Mouse (Mus musculus) forelimb bud, embryonic 11.5 days (tissue): ENCODE data around the gene Gstp2.
"Not testable (repeated sequence)": the region's sequence is repeated elsewhere in the genome, so short reads cannot be mapped to it uniquely, and the experiment has no call there.

Source experiments
- DNase-seq: peaks from one replicate; pipeline ENCODE4 v3.0.0-alpha.2; 2012; ENCODE audit warnings: low read depth, low spot score

The Gstp2 gene

GRCm38 (mm10) chr19:4051016-4051415, 5.2 kb upstream of the Gstp2 start:
- no peak for DNase-seq

- DNase-seq = not testable (repeated sequence)
These were observed 3.2 kb upstream of the Gstp2 start for GRCm38 (mm10) chr19:4049069-4049468.

- DNase-seq = peak; percentile 85
These were observed 2.0 kb upstream of the Gstp2 start for GRCm38 (mm10) chr19:4047859-4048258.

GRCm38 (mm10) chr19:4046866-4047254, 1.0 kb upstream of the Gstp2 start:
- no peak for DNase-seq

- DNase-seq = not testable (repeated sequence)
These were observed 1.7 kb downstream of the Gstp2 start for GRCm38 (mm10) chr19:4044109-4044508.

GRCm38 (mm10) chr19:4042124-4042523, 3.7 kb downstream of the Gstp2 start:
- no peak for DNase-seq

- not testable (repeated sequence) for DNase-seq
These were observed 4.3 kb downstream of the Gstp2 start for GRCm38 (mm10) chr19:4041500-4041899.

- DNase-seq = not testable (repeated sequence)
These were observed 4.9 kb downstream of the Gstp2 start for GRCm38 (mm10) chr19:4040941-4041340.

GRCm38 (mm10) chr19:4037788-4038232, 8.0 kb downstream of the Gstp2 start, which contains the start of gene Gstp1:
TSS of gene Gstp1 (minus strand) at chr19:4037985.
- peak; percentile 88 for DNase-seq

GRCm38 (mm10) chr19:4037154-4037787, 8.6 kb downstream of the Gstp2 start:
- not testable (repeated sequence) for DNase-seq

- DNase-seq = no peak
These were observed 9.3 kb downstream of the Gstp2 start for GRCm38 (mm10) chr19:4036327-4037045.

GRCm38 (mm10) chr19:4033742-4034141, 12.1 kb downstream of the Gstp2 start:
- DNase-seq = no peak

- DNase-seq = no peak
These were observed 12.5 kb downstream of the Gstp2 start for GRCm38 (mm10) chr19:4033298-4033697.

GRCm38 (mm10) chr19:4032668-4033067, 13.2 kb downstream of the Gstp2 start:
- no peak for DNase-seq

- no peak for DNase-seq
These were observed 18.2 kb downstream of the Gstp2 start for GRCm38 (mm10) chr19:4027576-4027975.

GRCm38 (mm10) chr19:4023185-4023584, 22.6 kb downstream of the Gstp2 start:
- DNase-seq = no peak

- DNase-seq = peak; percentile 76
These were observed 26.9 kb downstream of the Gstp2 start for GRCm38 (mm10) chr19:4018743-4019583.

GRCm38 (mm10) chr19:4017921-4018587, 27.8 kb downstream of the Gstp2 start:
- DNase-seq = no peak

GRCm38 (mm10) chr19:4015635-4016034, 30.2 kb downstream of the Gstp2 start:
- DNase-seq = no peak

GRCm38 (mm10) chr19:4014802-4015201, 31.0 kb downstream of the Gstp2 start:
- DNase-seq = no peak

GRCm38 (mm10) chr19:4013066-4013465, 32.8 kb downstream of the Gstp2 start:
- no peak for DNase-seq
